Mouse (Mus musculus): ENCODE data around the gene Rps6. TPM values are rescaled to one million over a fixed set of nuclear protein-coding genes. Genes with fewer than 3 reads are reported as not detected.
"Not testable (repeated sequence)": the region's sequence is repeated elsewhere in the genome, so short reads cannot be mapped to it uniquely, and the experiment has no call there.

Rps6 gene
- polyA plus RNA-seq, 1 experiment from 2014 or later = 518 TPM

DNA sequence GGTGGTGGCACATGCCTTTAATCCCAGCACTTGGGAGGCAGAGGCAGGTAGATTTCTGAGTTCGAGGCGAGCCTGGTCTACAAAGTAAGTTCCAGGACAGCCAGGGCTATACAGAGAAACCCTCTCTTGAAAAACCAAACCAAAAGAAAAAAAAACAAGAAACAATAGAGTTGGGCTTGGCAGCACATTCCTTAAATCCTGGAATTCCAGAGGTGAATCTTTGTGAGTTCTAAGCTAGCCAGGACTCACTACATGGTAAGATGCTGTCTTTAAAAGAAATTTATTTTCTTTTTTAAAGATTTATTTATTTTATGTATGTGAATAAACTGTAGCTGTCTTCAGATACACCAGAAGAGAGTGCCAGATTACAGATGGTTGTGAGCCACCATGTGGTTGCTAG lies 16.1 kb downstream of the Rps6 start:
- not testable (repeated sequence) for ATAC-seq (ENCODE audit: low FRiP score); H3K9ac ChIP-seq; H3K27ac ChIP-seq; H3K4me1 ChIP-seq; H3K27me3 ChIP-seq; H3K9me3 ChIP-seq; H3K4me3 ChIP-seq (replicated peaks); H3K4me2 ChIP-seq
- H3K36me3 ChIP-seq (replicated peaks) = peaks cover 43% of the 10 kb centered on the region
- WGBS = 98% methylated on average over 2 of the region's 2 CpGs

DNA sequence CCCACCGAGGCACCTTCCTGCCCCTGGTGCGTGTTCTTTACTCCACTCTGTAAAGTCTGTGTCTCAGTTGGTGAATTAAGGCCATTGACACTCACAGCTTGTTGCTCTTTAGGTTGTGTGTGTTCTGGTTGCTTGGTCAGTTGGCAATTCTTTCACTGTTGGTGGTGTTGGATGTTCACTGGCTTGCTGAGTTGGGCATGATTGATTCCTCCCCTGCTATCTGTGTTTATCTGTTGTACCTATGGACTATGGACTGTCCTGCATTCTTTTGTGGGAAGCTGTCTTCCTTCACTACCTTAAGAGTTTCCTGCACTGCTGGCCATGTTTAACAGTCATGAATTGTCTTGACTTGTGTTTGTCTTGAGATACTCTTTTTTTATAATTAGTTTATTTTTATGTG lies 25.3 kb downstream of the Rps6 start:
- no peaks in the 10 kb centered on the region for H3K4me1 ChIP-seq
- WGBS = 90% methylated on average over 2 of the region's 2 CpGs
- H3K9ac ChIP-seq = no peak overlapping the region
- H3K36me3 ChIP-seq (replicated peaks) = peaks cover 41% of the 10 kb centered on the region
- H3K27me3 ChIP-seq = no peaks in the 10 kb centered on the region
- no peak overlapping the region for H3K4me3 ChIP-seq (replicated peaks)
- no peak overlapping the region for H3K27ac ChIP-seq
- H3K9me3 ChIP-seq = no peaks in the 10 kb centered on the region
- ATAC-seq (ENCODE audit: low FRiP score) = no peak
- no peak overlapping the region for H3K4me2 ChIP-seq

DNA sequence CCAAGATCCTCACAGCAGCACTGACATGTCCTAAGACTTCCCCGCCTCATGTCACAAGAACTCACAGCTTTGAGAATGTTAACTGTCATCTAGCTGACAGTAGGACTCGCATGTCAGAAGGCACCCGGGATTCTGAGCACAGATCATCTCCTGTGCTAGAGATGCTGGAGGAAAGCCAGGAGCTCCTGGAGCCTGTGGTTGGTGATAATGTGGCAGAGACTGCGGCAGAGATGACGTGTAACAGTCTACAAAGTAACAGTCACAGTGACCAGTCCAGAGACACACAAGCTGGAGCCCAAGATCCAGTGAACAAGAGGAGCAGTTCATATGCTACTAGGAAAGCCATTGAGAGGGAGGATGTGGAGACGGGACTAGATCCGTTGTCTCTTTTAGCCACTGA lies 32.1 kb downstream of the Rps6 start:
- Histone ChIP-seq H3K4me3 (replicated peaks) (no peak overlapping the region), H3K4me2 (no peak overlapping the region), H3K27me3 (no peaks in the 10 kb centered on the region), H3K9ac (no peak overlapping the region), H3K27ac (no peak overlapping the region), H3K36me3 (replicated peaks) (peaks cover 49% of the 10 kb centered on the region), H3K4me1 (no peaks in the 10 kb centered on the region), H3K9me3 (no peaks in the 10 kb centered on the region)
- ATAC-seq (ENCODE audit: low FRiP score) = no peak
- 97% methylated on average over 7 of the region's 7 CpGs for WGBS

DNA sequence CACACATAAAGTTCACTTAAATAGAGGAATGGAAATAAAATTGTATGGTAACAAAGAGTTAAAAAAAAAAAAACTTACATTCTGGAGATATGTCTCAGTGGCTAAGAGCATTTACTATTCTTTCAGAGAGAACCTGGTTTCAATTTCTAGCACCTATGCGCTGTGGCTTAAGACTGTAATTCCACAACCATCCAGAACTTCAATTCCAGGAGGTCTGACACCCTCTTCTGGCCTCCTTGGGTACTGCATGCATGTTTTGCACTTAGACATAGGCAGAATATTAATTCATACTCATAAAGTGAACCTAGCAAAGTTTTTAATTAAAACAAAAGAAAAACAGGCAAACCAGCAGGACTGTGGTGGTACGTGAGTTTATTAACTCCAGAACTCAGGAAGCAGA lies 34.0 kb downstream of the Rps6 start:
- H3K9ac ChIP-seq = no peak overlapping the region
- 82% methylated on average over 2 of the region's 2 CpGs for WGBS
- H3K4me2 ChIP-seq = no peak overlapping the region
- no peak for ATAC-seq (ENCODE audit: low FRiP score)
- H3K4me1 ChIP-seq = no peaks in the 10 kb centered on the region
- peaks cover 40% of the 10 kb centered on the region for H3K36me3 ChIP-seq (replicated peaks)
- H3K4me3 ChIP-seq (replicated peaks) = no peak overlapping the region
- no peaks in the 10 kb centered on the region for H3K9me3 ChIP-seq
- H3K27me3 ChIP-seq = no peaks in the 10 kb centered on the region
- H3K27ac ChIP-seq = no peak overlapping the region

DNA sequence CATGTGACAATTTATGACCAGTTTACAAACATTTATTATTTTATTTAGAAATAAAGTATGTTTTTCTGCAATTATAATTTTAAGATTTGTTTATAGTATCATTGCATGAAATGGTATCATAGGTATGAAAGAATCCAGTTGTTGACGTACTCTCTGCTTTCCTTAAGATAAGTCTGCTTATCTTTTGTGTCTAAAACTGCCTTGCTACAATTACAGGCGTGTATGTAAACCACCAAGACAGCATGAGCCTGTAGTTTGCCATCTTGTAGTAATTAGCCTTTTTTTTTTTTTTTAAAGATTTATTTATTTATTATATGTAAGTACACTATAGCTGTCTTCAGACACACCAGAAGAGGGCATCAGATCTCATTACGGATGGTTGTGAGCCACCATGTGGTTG lies 42.4 kb downstream of the Rps6 start:
- ATAC-seq (ENCODE audit: low FRiP score) = no peak

DNA sequence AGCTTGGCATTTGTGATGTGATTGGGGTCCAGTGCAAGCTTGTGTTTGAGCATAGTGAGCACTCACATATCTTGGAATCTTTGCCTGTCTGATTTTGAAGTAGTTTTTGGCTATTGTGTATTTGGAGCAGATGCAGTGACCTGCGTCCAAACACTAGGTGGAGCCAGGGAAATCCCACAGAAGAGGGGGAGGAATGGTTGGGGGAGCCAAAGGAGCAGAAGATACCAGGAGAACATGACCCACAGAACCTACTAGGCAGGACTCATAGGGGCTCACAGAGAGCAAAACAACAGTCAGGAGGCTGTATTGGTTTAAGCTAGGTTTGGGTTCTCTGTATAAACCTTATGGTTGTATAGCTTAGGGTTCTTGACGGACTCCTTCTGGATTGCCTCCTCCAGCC lies 46.6 kb downstream of the Rps6 start:
- no peak overlapping the region for H3K4me3 ChIP-seq (replicated peaks)
- 60% methylated on average over 2 of the region's 2 CpGs for WGBS
- H3K9ac ChIP-seq = no peak overlapping the region
- H3K4me1 ChIP-seq = no peaks in the 10 kb centered on the region
- no peak overlapping the region for H3K27ac ChIP-seq
- no peak overlapping the region for H3K4me2 ChIP-seq
- H3K27me3 ChIP-seq = no peaks in the 10 kb centered on the region
- peaks cover 4% of the 10 kb centered on the region; the same call in 1 of the 2 replicates for H3K36me3 ChIP-seq (replicated peaks)
- H3K9me3 ChIP-seq = no peaks in the 10 kb centered on the region
- ATAC-seq (ENCODE audit: low FRiP score) = no peak

More for the DNA sequence above, 42.4 kb downstream of the Rps6 start:
- H3K27me3 ChIP-seq = no peaks in the 10 kb centered on the region
- H3K4me1 ChIP-seq = no peaks in the 10 kb centered on the region
- no peak overlapping the region for H3K4me3 ChIP-seq (replicated peaks)
- H3K27ac ChIP-seq = no peak overlapping the region
- H3K9ac ChIP-seq = no peak overlapping the region
- no peaks in the 10 kb centered on the region for H3K9me3 ChIP-seq
- H3K4me2 ChIP-seq = no peak overlapping the region
- 89% methylated on average over 3 of the region's 3 CpGs for WGBS
- peaks cover 8% of the 10 kb centered on the region; the same call in 1 of the 2 replicates for H3K36me3 ChIP-seq (replicated peaks)

Other genes with a start within 250 kb of the Rps6 start
- gene Haus6, start 245.4 kb downstream of the Rps6 start, polyA plus RNA-seq (2016; fragmentation: Nextera tagmentation; extraction: Ambion mirVana) = 26.4 and 27.4 TPM in 2 replicates
- 44.8 and 46.7 TPM in 2 replicates for gene Plin2, start 187.4 kb downstream of the Rps6 start, polyA plus RNA-seq (2016; fragmentation: Nextera tagmentation; extraction: Ambion mirVana)
- gene Dennd4c, start 108.9 kb downstream of the Rps6 start, polyA plus RNA-seq (2016; fragmentation: Nextera tagmentation; extraction: Ambion mirVana) = 7.3 and 8.6 TPM in 2 replicates
- gene Acer2, start 17.0 kb upstream of the Rps6 start, polyA plus RNA-seq (2016; fragmentation: Nextera tagmentation; extraction: Ambion mirVana) = 12.1 and 12.4 TPM in 2 replicates